Mouse (Mus musculus): ENCODE data around the gene Exoc4.

DNA sequence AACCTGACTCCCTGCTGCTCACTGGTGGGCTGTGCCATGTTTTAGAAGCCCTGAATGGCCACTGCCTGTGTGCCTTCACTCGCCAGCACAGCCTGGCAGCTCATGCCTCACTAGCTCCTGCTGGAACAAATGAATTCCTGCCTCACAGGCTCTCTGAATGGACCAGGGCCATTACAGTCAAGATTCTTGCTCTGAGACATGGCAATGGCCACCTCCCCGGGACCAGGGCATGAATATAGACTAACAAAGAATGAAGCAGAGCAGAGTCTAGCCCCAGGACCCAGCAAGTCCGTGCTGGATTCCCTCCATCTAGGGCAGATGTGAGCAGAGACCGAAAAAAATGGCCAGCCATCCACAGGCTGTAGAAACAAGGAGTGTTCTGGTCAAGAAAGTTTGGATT lies 728.6 kb downstream of the Exoc4 start:
- TF ChIP-seq POLR2A (IDR thresholded peaks at IDR 0.05; ENCODE audit: borderline replicate concordance, insufficient read depth, low read length) (no peak), CTCF (IDR thresholded peaks at IDR 0.05; ENCODE audit: borderline replicate concordance, insufficient read depth, low read depth, low read length) (no peak)
